ENCODE assay signal across 15 mouse cellular contexts in the genomic region with DNA sequence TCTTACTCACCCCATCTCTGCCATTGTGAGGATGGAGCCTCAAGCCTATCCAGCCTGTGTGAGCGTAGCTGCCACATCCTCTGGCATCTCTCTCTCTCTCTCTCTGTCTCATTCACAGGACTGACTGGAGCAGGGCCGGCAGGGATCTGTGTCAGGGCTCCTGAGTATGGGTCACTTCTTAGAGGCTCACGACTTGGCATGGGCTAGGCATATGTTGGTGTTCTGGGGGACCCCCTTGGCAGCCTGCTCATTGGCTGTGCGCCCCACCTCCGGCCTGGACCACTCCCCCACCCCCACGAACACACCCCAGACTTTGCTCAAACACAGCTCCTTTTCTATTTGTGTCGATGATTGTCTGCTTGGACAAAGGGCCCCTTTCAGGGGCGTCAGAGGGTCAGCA. TPM values are rescaled to one million over a fixed set of nuclear protein-coding genes. Genes with fewer than 3 reads are reported as not detected.
DNase-seq lines count a peak whose midpoint lies in the region; ATAC-seq lines count a peak whose summit lies in the region.
"Had no signal": no experiment of that assay in that cellular context is flagged by ENCODE, and none has a peak within 500 bp of the region (broad histone marks: within the 10 kb centered on the region; RNA-seq: fewer than 3 reads in every experiment).

No protein-coding gene starts in this region.

- no peak for ATAC-seq in lung, embryonic 15.5 days (ENCODE audit: borderline replicate concordance, extremely low read depth, low FRiP score, low TSS enrichment)
- ATAC-seq in midbrain, embryonic 11.5 days (ENCODE audit: low FRiP score) = peak; percentile 13; the same call in 1 of the 2 replicates
- ATAC-seq in neural tube, embryonic 15.5 days (ENCODE audit: low FRiP score) = peak; percentile 36; the same call in 1 of the 2 replicates

- peak overlapping the region; percentile 56 for H3K27ac ChIP-seq in lung, embryonic 15.5 days
- H3K27ac ChIP-seq in hindbrain, embryonic 10.5 days = peak overlapping the region; percentile 91
- peak overlapping the region; percentile 83 for H3K27ac ChIP-seq in midbrain, embryonic 11.5 days (ENCODE audit: low read depth, low read length)
- H3K27ac ChIP-seq in neural tube, embryonic 15.5 days (replicated peaks) = peak overlapping the region; percentile 74
- H3K27ac ChIP-seq: heart, adult 2 months had no signal

- 45% methylated on average over 8 of the region's 8 CpGs for WGBS in lung, embryonic 15.5 days
- WGBS in hindbrain, embryonic 10.5 days = 24% methylated on average over 8 of the region's 8 CpGs
- 30% methylated on average over 8 of the region's 8 CpGs for WGBS in midbrain, embryonic 11.5 days
- WGBS in neural tube, embryonic 15.5 days = 17% methylated on average over 8 of the region's 8 CpGs

- no peak overlapping the region for H3K4me3 ChIP-seq in lung, embryonic 15.5 days
- H3K4me3 ChIP-seq in hindbrain, embryonic 10.5 days = peak overlapping the region; percentile 31; the same call in 1 of the 2 replicates
- no peak overlapping the region for H3K4me3 ChIP-seq in midbrain, embryonic 11.5 days (ENCODE audit: low read depth, low read length)
- H3K4me3 ChIP-seq in neural tube, embryonic 15.5 days (replicated peaks) = no peak overlapping the region
- H3K4me3 ChIP-seq: heart, adult 2 months; megakaryocyte, embryonic 14.5 days had no signal

- no peak overlapping the region for H3K9ac ChIP-seq in lung, embryonic 15.5 days
- peak overlapping the region; percentile 16; the same call in 1 of the 2 replicates for H3K9ac ChIP-seq in midbrain, embryonic 11.5 days (ENCODE audit: low read length)
- no peak overlapping the region for H3K9ac ChIP-seq in neural tube, embryonic 15.5 days (replicated peaks)

- no peaks in the 10 kb centered on the region for H3K9me3 ChIP-seq in lung, embryonic 15.5 days
- H3K9me3 ChIP-seq in hindbrain, embryonic 10.5 days = no peaks in the 10 kb centered on the region
- H3K9me3 ChIP-seq in midbrain, embryonic 11.5 days (ENCODE audit: control insufficient read depth, low read length) = no peaks in the 10 kb centered on the region
- H3K9me3 ChIP-seq in neural tube, embryonic 15.5 days (replicated peaks) = no peaks in the 10 kb centered on the region
- H3K9me3 ChIP-seq: megakaryocyte, embryonic 14.5 days had no signal

- H3K36me3 ChIP-seq in lung, embryonic 15.5 days = no peaks in the 10 kb centered on the region
- no peaks in the 10 kb centered on the region for H3K36me3 ChIP-seq in hindbrain, embryonic 10.5 days
- no peaks in the 10 kb centered on the region for H3K36me3 ChIP-seq in midbrain, embryonic 11.5 days (ENCODE audit: control insufficient read depth, insufficient read depth, low read length)
- no peaks in the 10 kb centered on the region for H3K36me3 ChIP-seq in neural tube, embryonic 15.5 days

- H3K4me2 ChIP-seq in lung, embryonic 15.5 days = no peak overlapping the region
- H3K4me2 ChIP-seq in midbrain, embryonic 11.5 days = no peak overlapping the region
- H3K4me2 ChIP-seq in neural tube, embryonic 15.5 days = no peak overlapping the region

- peaks cover 87% of the 10 kb centered on the region for H3K4me1 ChIP-seq in lung, embryonic 15.5 days
- H3K4me1 ChIP-seq in hindbrain, embryonic 10.5 days (replicated peaks) = peaks cover 90% of the 10 kb centered on the region
- peaks cover 58% of the 10 kb centered on the region for H3K4me1 ChIP-seq in midbrain, embryonic 11.5 days (ENCODE audit: control insufficient read depth, insufficient read depth, low read length)
- H3K4me1 ChIP-seq in neural tube, embryonic 15.5 days = peaks cover 31% of the 10 kb centered on the region

- no peaks in the 10 kb centered on the region for H3K27me3 ChIP-seq in lung, embryonic 15.5 days
- H3K27me3 ChIP-seq in hindbrain, embryonic 10.5 days (ENCODE audit: insufficient read depth, poor library complexity, severe bottlenecking) = peaks cover 86% of the 10 kb centered on the region
- peaks cover 33% of the 10 kb centered on the region for H3K27me3 ChIP-seq in midbrain, embryonic 11.5 days (ENCODE audit: control insufficient read depth, insufficient read depth, low read length)
- no peaks in the 10 kb centered on the region; the same call in 1 of the 2 replicates for H3K27me3 ChIP-seq in neural tube, embryonic 15.5 days (replicated peaks)

- no peak for DNase-seq in lung, postnatal 25 days (ENCODE audit: low spot score)
- DNase-seq in hindbrain, embryonic 10.5 days (ENCODE audit: low spot score) = peak; percentile 35
- no peak for DNase-seq in midbrain, embryonic 11.5 days (ENCODE audit: low spot score, missing footprints)
- DNase-seq in lung, postnatal 14 days = no peak
- DNase-seq in lung, postnatal 36 days = no peak
- no peak for DNase-seq in thymus, postnatal 25 days
- DNase-seq: cerebellum, adult 9-10 months; embryo, embryonic 11 days; heart, adult 2 months; kidney, adult 2 months; liver; lung, adult 2 months had no signal

RNA-seq across cellular contexts. Expression of gene Fgfr3, which starts 17.5 kb away (rescaled TPM):
- polyA plus RNA-seq in lung, embryonic 15.5 days (2015; fragmentation: Nextera tagmentation; extraction: Ambion mirVana) = 59.1 and 64.7 TPM in 2 replicates
- 80.5 and 84.6 TPM in 2 replicates for polyA plus RNA-seq in hindbrain, embryonic 10.5 days (2016; fragmentation: Nextera tagmentation; extraction: Ambion mirVana)
- polyA plus RNA-seq in midbrain, embryonic 11.5 days (2014; fragmentation: Nextera tagmentation; extraction: Ambion mirVana) = 61.8 and 68.0 TPM in 2 replicates
- polyA plus RNA-seq in neural tube, embryonic 15.5 days (2015; fragmentation: Nextera tagmentation; extraction: Ambion mirVana) = 36.0 and 43.6 TPM in 2 replicates

RNA-seq across cellular contexts. Expression of gene Tmem129, which starts 45.8 kb away (rescaled TPM):
- 37.3 and 39.7 TPM in 2 replicates for polyA plus RNA-seq in lung, embryonic 15.5 days (2015; fragmentation: Nextera tagmentation; extraction: Ambion mirVana)
- polyA plus RNA-seq in hindbrain, embryonic 10.5 days (2016; fragmentation: Nextera tagmentation; extraction: Ambion mirVana) = 37.1 and 40.9 TPM in 2 replicates
- polyA plus RNA-seq in midbrain, embryonic 11.5 days (2014; fragmentation: Nextera tagmentation; extraction: Ambion mirVana) = 36.0 and 37.4 TPM in 2 replicates
- 27.7 and 29.7 TPM in 2 replicates for polyA plus RNA-seq in neural tube, embryonic 15.5 days (2015; fragmentation: Nextera tagmentation; extraction: Ambion mirVana)

RNA-seq across cellular contexts. Expression of gene Tacc3, which starts 46.1 kb away (rescaled TPM):
- 217 and 227 TPM in 2 replicates for polyA plus RNA-seq in lung, embryonic 15.5 days (2015; fragmentation: Nextera tagmentation; extraction: Ambion mirVana)
- 259 and 305 TPM in 2 replicates for polyA plus RNA-seq in hindbrain, embryonic 10.5 days (2016; fragmentation: Nextera tagmentation; extraction: Ambion mirVana)
- polyA plus RNA-seq in midbrain, embryonic 11.5 days (2014; fragmentation: Nextera tagmentation; extraction: Ambion mirVana) = 277 and 307 TPM in 2 replicates
- polyA plus RNA-seq in neural tube, embryonic 15.5 days (2015; fragmentation: Nextera tagmentation; extraction: Ambion mirVana) = 27.5 and 61.7 TPM in 2 replicates

RNA-seq across cellular contexts. Expression of gene Slbp, which starts 51.6 kb away (rescaled TPM):
- 274 and 284 TPM in 2 replicates for polyA plus RNA-seq in lung, embryonic 15.5 days (2015; fragmentation: Nextera tagmentation; extraction: Ambion mirVana)
- 255 and 317 TPM in 2 replicates for polyA plus RNA-seq in hindbrain, embryonic 10.5 days (2016; fragmentation: Nextera tagmentation; extraction: Ambion mirVana)
- polyA plus RNA-seq in midbrain, embryonic 11.5 days (2014; fragmentation: Nextera tagmentation; extraction: Ambion mirVana) = 304 and 334 TPM in 2 replicates
- polyA plus RNA-seq in neural tube, embryonic 15.5 days (2015; fragmentation: Nextera tagmentation; extraction: Ambion mirVana) = 120 and 157 TPM in 2 replicates
